Mouse (Mus musculus) layer of hippocampus, adult 9-11 months (tissue): ENCODE results near the gene Phf19.
A peak's percentile ranks its signal among the peaks of the same experiment; 100 is the strongest.

Experiments
- DNase-seq: peaks from one replicate; pipeline ENCODE4 v3.0.0; 2022

Gene Phf19

GRCm38 (mm10) chr2:34895503-34896113 is 18.2 kb downstream of the Phf19 start:
- no peak for DNase-seq

GRCm38 (mm10) chr2:34893950-34894349 is 19.9 kb downstream of the Phf19 start:
- no peak for DNase-seq

- DNase-seq, result no peak
Observed at GRCm38 (mm10) chr2:34884186-34884585, 29.6 kb downstream of the Phf19 start.

- DNase-seq, result no peak
Observed at GRCm38 (mm10) chr2:34883190-34883589, 30.6 kb downstream of the Phf19 start.

GRCm38 (mm10) chr2:34882757-34883156 is 31.1 kb downstream of the Phf19 start:
- DNase-seq, result no peak

- DNase-seq, result no peak
Observed at GRCm38 (mm10) chr2:34880054-34880453, 33.8 kb downstream of the Phf19 start.

GRCm38 (mm10) chr2:34874816-34875345 is 38.9 kb downstream of the Phf19 start, which contains the start of gene Psmd5:
Psmd5 (minus strand) TSS chr2:34874968.
- no peak for DNase-seq

- no peak for DNase-seq
Observed at GRCm38 (mm10) chr2:34874271-34874670, 39.6 kb downstream of the Phf19 start, which contains the start of gene Cutal. Cutal (plus strand) TSS chr2:34874396.

- DNase-seq, result peak; percentile 96
Observed at GRCm38 (mm10) chr2:34870520-34871474, 43.0 kb downstream of the Phf19 start.

GRCm38 (mm10) chr2:34869680-34870079 is 44.1 kb downstream of the Phf19 start:
- no peak for DNase-seq

- DNase-seq, result no peak
Observed at GRCm38 (mm10) chr2:34857728-34858127, 56.1 kb downstream of the Phf19 start.

GRCm38 (mm10) chr2:34855265-34855664 is 58.6 kb downstream of the Phf19 start:
- no peak for DNase-seq

GRCm38 (mm10) chr2:34847702-34848101 is 66.1 kb downstream of the Phf19 start:
- no peak for DNase-seq
